Mouse (Mus musculus): Measurements from ENCODE around the gene Gm3839.
"Not testable (repeated sequence)": the region's sequence is repeated elsewhere in the genome, so short reads cannot be mapped to it uniquely, and the experiment has no call there.

The Gm3839 gene

DNA sequence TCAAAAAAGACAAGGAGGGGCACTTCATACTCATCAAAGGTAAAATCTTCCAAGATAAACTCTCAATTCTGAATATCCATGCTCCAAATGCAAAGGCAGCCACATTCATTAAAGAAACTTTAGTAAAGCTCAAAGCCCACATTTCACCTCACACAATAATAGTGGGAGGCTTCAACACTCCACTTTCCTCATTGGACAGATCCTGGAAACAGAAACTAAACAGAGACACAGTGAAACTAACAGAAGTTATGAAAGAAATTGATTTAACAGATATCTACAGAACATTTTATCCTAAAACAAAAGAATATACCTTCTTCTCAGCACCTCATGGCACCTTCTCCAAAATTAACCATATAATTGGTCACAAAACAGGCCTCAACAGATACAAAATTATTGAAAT, at the start of gene Gm3839:
Gene Gm3839 (minus strand): TSS at position 101 of the 400 bp plus-strand sequence.
- not testable (repeated sequence) for DNase-seq

DNA sequence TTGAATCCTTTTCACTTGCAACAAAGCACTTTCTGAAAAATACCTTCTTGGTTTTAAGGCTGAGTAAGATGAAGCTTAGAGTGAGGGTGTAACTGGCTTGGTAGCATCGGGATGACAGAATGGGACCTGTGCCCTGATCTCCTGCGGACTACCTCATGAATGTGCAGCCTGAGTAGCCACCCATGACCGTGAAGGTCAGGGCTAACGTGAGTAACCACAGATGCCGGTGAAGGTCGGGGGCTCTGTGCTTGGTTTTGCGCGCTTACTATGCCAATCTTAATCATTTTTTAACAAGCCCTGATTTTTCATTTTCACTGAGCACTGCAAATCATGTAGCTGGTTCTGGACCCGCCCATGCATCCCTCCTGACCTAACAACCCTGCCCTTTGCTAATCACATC, 49.1 kb upstream of the Gm3839 start:
- no peak for DNase-seq

DNA sequence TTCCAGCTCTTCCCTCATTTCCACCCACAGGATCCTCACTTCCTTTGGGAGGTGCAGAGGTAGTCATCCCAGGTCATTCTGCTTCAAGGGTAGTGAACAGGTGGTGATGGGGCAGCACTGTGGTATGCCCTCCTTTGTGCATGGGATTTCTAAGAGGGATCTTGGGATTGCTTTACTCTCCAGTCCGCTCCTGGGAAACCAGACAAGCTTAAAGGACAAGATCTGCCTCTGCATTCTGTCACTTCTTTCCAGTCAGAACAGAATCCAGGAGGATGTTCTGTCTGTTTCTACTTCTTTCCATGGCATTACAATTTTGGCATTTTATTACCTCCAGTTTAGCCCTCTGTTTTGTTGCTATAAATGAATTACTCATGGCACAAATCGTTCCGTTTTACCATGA, 21.3 kb upstream of the Gm3839 start:
- no peak for DNase-seq

DNA sequence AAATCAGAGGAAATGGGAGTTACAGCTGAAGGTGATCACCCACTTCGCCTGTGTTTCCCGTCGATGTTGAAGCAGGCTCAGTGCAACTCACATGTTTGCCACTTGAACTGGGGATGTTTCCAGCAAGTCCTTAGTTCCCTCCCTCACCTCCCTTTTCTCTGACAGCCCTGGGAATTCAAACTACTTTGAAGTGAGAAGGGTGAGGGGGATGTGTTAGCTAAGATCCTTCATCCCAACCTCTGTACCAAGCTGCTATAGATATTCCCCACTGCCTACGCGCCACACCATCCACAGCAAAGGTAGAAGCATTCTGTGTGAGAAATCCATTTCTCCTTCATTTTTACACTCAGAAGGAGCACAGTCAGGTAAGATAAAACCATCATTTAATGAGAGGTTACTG, 18.7 kb upstream of the Gm3839 start:
- no peak for DNase-seq

DNA sequence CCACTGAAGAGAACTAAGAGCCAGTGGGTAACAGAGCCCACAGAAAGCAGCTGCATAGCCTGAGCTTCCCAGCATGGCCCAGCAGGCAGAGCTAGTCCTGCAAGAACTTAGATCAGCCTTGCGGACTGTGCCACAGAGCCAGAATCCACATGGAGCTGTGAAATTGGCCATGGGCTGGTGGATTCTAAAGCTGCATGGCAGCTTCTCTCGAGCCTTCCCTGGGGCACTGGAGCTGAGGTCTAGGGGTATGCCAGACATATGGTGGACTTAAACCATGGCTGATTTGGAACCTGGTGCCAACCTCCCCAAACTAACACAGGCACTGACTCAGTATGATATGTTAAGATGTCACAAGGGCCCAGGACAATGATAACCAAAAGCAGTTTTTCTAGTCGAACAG, 10.4 kb downstream of the Gm3839 start:
- no peak for DNase-seq

DNA sequence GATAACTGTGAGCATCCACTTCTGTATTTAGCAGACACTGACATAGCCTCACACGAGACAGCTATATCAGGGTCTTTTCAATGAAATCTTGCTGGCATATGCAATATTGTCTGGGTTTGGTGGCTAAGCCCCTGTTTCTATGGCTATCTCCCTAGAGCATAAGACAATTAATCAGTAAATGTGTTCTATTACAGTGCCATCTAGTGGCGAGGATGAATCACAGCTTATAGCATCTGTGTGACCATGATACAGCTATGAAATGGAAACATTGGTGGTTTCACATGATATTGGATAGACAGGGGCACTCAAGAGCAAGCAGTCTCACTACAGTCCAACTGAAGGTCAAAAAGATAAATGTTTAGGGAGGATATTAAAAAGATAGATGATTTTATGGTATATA, 26.5 kb downstream of the Gm3839 start:
- DNase-seq, result no peak

DNA sequence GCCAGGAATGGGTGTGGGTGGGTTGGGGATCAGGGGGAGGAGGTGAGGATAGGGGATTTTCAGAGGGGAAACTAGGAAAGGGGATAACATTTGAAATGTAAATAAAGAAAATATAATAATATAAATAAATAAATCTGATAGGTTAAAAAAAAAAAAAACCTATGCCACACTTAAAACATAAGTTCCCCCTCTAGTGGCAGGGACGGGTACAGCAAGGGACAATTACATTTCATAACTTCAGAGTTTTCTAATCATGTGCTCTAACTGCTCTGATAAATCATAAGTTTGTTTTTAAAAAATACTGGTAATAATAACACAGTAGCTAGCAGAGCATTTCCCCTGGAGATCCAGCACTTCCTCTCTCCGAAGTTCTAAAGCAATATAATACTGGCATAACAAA, 49.4 kb downstream of the Gm3839 start:
- peak; percentile 13 for DNase-seq

DNA sequence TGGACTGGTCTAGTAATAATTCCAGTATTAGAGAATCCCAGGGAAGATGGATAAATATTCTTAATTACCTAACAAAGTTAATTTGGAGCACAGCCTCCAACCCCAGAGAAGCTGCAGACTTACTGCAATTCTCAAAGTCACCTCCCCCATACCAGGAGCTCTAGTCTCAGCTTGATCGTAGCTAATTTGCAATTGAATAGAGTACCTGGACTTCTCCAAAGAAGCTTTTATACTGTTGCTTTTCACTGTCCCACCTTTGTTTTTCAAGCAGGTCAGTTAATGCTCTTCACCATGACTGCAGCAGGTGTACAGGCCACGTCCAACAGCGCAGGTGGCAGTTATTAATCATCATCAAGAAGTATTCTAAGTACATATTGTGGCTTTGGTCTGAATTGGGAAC, 68.6 kb downstream of the Gm3839 start:
- DNase-seq, result not testable (repeated sequence)

DNA sequence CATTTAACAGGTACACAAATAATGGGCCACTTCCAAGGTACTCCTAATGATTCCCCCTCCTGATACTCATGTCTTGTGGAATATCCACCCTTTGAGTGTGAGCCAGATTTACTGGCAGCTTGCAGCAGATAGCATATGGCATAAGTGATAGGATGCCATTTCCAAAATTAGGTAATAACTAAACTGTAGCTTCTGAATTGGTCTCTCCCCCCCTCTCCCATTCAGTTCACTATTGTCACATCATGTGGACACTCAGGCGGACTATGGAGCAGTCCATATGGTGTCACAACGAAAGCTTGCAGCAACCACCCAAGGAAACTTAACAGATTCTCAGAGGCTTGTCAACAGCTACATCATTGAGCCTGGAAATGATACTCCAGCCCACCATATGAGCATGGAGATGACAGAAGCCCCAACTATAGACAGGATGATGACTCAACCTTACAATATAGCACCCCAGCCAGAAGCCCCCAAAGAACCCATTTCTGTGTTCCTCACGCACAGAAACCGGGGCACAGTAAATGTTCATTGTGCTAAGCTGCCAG, 99.3 kb downstream of the Gm3839 start:
- DNase-seq, result no peak

DNA sequence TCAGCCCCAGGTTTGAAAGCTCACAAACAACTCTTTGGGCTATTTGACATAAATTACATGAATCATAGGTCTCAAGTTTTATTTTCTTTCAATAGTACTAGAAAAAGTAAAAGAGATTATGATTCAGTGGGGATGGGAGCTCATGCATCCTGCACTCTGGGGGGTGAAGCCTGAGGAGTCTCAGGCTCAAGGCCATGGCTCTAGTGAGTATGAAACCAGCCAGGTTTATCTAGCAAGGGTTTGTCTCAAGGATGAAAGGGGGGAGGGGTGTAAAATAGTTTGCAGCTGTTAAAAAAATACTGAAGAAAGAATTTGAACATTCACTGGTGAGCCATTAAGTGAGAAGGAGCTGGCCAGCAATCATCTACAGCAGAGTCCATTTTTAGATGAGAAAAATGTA, 108.5 kb downstream of the Gm3839 start:
- no peak for DNase-seq

DNA sequence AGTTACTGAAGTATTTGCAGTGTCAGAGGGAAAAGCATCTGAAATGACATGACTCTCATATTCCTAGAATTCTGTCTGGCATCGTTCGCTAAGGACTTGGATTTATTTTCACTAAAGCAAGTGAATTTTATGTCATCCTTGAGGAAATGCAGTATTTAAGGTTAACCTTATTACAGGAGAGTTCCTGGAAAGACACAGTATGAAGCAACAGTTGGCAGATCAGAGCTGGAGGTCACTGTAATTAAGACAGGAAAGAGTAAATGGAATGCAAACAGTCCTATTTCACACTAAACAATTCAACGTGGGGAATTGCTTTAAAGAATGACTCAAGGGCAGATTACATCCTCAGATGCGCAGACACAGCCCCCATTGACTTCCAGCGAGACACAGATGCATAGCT, 112.0 kb downstream of the Gm3839 start:
- DNase-seq, result no peak

DNA sequence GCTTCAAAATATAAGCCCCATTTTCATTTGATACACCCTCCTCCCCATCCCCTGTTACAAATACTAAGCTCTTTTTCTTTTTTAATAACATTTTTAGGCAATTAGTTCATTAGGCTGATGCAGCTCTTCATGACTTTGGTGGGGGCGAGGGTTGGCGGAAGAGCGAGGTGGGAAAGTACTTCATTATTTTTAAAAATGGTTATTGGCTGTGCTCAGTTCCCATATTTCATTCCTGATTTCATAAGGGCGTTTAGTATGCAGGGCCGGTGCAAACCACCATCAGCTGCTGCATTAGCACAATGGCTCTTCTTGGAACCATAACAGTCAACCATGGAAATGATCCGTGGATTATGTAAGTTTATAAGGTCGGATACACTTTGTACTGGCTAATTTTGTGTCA, 124.4 kb downstream of the Gm3839 start:
- DNase-seq, result no peak

Measured in thymus, postnatal 25 days (tissue).